Mouse (Mus musculus): ENCODE measurements around the gene Ccdc28a. TPM values are rescaled to one million over a fixed set of nuclear protein-coding genes. Genes with fewer than 3 reads are reported as not detected.

Ccdc28a gene
- polyA plus RNA-seq, 1 experiment from 2014 or later = 13.8 TPM

- WGBS = 20% methylated on average over 4 of the region's 4 CpGs
- H3K4me1 ChIP-seq (replicated peaks; ENCODE audit: control insufficient read depth, insufficient read depth) = 0 out of 2 replicates have a peak, but pooled peaks cover 2% of the 10 kb centered on the region
- H3K4me2 ChIP-seq (replicated peaks; ENCODE audit: low read depth) = no peak overlapping the region
- H3K27ac ChIP-seq (replicated peaks) = no peak overlapping the region
- no peaks in the 10 kb centered on the region for H3K9me3 ChIP-seq (ENCODE audit: control insufficient read depth, low read length)
- no peaks in the 10 kb centered on the region for H3K36me3 ChIP-seq (ENCODE audit: control insufficient read depth, insufficient read depth, low read length)
- TF ChIP-seq CTCF (IDR thresholded peaks at IDR 0.05; ENCODE audit: low read depth) = no peak
- no peak for ATAC-seq (ENCODE audit: low FRiP score, low TSS enrichment)
- H3K4me3 ChIP-seq (ENCODE audit: low read depth, low read length) = no peak overlapping the region
- DNase-seq (ENCODE audit: low spot score) = no peak
- H3K27me3 ChIP-seq (ENCODE audit: control insufficient read depth, insufficient read depth, low read length) = no peaks in the 10 kb centered on the region
- H3K9ac ChIP-seq (ENCODE audit: low read length) = no peak overlapping the region
Observed at GRCm38 (mm10) chr10:18199919-18200318, 34.9 kb downstream of the Ccdc28a start.

GRCm38 (mm10) chr10:18198286-18199015 is 36.3 kb downstream of the Ccdc28a start:
- ATAC-seq (ENCODE audit: low FRiP score, low TSS enrichment) = no peak
- no peak overlapping the region for H3K27ac ChIP-seq (replicated peaks)
- H3K4me1 ChIP-seq (replicated peaks; ENCODE audit: control insufficient read depth, insufficient read depth) = 0 out of 2 replicates have a peak, but pooled peaks cover 2% of the 10 kb centered on the region
- H3K9ac ChIP-seq (ENCODE audit: low read length) = no peak overlapping the region
- no peaks in the 10 kb centered on the region for H3K36me3 ChIP-seq (ENCODE audit: control insufficient read depth, insufficient read depth, low read length)
- no peak overlapping the region for H3K4me3 ChIP-seq (ENCODE audit: low read depth, low read length)
- no peak for DNase-seq (ENCODE audit: low spot score)
- no peaks in the 10 kb centered on the region for H3K9me3 ChIP-seq (ENCODE audit: control insufficient read depth, low read length)
- H3K27me3 ChIP-seq (ENCODE audit: control insufficient read depth, insufficient read depth, low read length) = no peaks in the 10 kb centered on the region
- 86% methylated on average over 5 of the region's 5 CpGs for WGBS
- TF ChIP-seq EP300 (optimal IDR thresholded peaks at IDR 0.05) (no peak), CTCF (IDR thresholded peaks at IDR 0.05; ENCODE audit: low read depth) (no peak)
- no peak overlapping the region for H3K4me2 ChIP-seq (replicated peaks; ENCODE audit: low read depth)

DNA sequence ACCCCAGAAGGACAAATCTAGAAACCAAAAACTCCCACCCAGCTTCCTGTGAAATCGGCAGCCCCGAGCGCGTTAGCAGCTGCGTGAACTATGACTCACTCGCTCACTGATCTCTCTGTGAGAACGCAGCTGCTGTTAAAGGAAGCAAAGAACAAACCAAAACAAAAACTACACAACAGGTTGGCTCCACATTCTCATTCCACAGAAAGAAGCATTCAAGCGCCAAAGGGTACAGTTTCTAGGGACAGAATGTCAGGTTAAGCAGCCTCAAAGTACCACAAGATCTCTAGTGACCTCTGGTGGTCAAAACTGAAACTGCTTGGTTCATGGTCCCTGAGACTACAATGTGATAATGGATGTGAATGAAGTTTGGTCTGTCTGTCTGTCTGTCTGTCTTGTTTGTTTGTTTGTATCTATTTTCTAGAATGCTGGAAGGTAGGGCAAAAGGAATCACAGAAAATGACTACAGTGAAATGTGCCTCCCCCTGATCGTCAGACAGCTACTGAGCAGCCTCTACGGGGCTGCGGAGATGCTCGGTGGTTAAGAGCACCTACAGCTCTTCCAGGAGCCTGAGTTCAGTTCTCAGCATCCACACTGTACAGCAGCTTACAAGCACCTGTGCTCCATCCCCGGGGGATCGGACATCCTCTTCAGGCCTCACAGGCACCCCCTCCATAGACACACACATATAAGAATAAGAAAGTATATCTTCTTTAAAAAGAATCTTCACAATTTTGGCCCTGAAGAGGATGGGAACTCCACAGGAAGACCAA is 37.4 kb downstream of the Ccdc28a start:
- peak overlapping the region; percentile 54 for H3K4me2 ChIP-seq (replicated peaks; ENCODE audit: low read depth)
- peak; percentile 44; the same call in 1 of the 2 replicates for ATAC-seq (ENCODE audit: low FRiP score, low TSS enrichment)
- no peaks in the 10 kb centered on the region for H3K27me3 ChIP-seq (ENCODE audit: control insufficient read depth, insufficient read depth, low read length)
- H3K9me3 ChIP-seq (ENCODE audit: control insufficient read depth, low read length) = no peaks in the 10 kb centered on the region
- 0 out of 2 replicates have a peak overlapping the region, but pooled peaks have one; percentile 18 for H3K27ac ChIP-seq (replicated peaks)
- 0 out of 2 replicates have a peak, but pooled peaks cover 2% of the 10 kb centered on the region for H3K4me1 ChIP-seq (replicated peaks; ENCODE audit: control insufficient read depth, insufficient read depth)
- WGBS = 43% methylated on average over 14 of the region's 14 CpGs
- H3K9ac ChIP-seq (ENCODE audit: low read length) = peak overlapping the region; percentile 41; the same call in 1 of the 2 replicates
- H3K4me3 ChIP-seq (ENCODE audit: low read depth, low read length) = peak overlapping the region; percentile 28
- no peaks in the 10 kb centered on the region for H3K36me3 ChIP-seq (ENCODE audit: control insufficient read depth, insufficient read depth, low read length)
- DNase-seq (ENCODE audit: low spot score) = peak; percentile 56
- TF ChIP-seq EP300 (optimal IDR thresholded peaks at IDR 0.05) = no peak
- TF ChIP-seq CTCF (IDR thresholded peaks at IDR 0.05; ENCODE audit: low read depth) = peak; percentile 98

GRCm38 (mm10) chr10:18194737-18195141 is 40.1 kb downstream of the Ccdc28a start:
- no peaks in the 10 kb centered on the region for H3K9me3 ChIP-seq (ENCODE audit: control insufficient read depth, low read length)
- no peaks in the 10 kb centered on the region for H3K36me3 ChIP-seq (ENCODE audit: control insufficient read depth, insufficient read depth, low read length)
- H3K4me1 ChIP-seq (replicated peaks; ENCODE audit: control insufficient read depth, insufficient read depth) = no peaks in the 10 kb centered on the region
- ATAC-seq (ENCODE audit: low FRiP score, low TSS enrichment) (peak; percentile 62), DNase-seq (ENCODE audit: low spot score) (peak; percentile 37)
- H3K9ac ChIP-seq (ENCODE audit: low read length) = no peak overlapping the region
- no peaks in the 10 kb centered on the region for H3K27me3 ChIP-seq (ENCODE audit: control insufficient read depth, insufficient read depth, low read length)
- H3K27ac ChIP-seq (replicated peaks) = peak overlapping the region; percentile 80
- no peak overlapping the region for H3K4me3 ChIP-seq (ENCODE audit: low read depth, low read length)
- 36% methylated on average over 14 of the region's 14 CpGs for WGBS
- TF ChIP-seq CTCF (IDR thresholded peaks at IDR 0.05; ENCODE audit: low read depth) (no peak), EP300 (optimal IDR thresholded peaks at IDR 0.05) (no peak)
- H3K4me2 ChIP-seq (replicated peaks; ENCODE audit: low read depth) = 0 out of 2 replicates have a peak overlapping the region, but pooled peaks have one; percentile 11

DNA sequence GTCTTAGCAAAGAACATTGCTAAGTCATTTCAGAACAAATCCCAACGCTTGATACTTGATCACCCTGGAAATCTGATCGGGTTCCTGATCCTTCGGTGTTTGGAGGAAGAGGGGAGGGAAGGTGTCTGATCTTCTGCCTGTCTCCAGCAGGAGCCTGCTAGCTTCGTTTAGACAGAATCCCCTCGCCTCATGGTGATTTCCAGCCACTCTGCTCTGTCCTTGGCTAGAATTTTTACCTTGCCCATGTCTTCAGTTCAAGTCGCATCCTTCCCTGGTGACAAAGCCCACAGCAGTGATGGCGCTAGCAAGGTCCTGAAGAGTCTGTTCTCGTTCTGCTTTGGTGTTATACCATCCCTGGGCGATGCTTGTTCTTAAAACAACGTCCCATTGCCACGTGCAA is 40.6 kb downstream of the Ccdc28a start:
- 0 out of 2 replicates have a peak overlapping the region, but pooled peaks have one; percentile 11 for H3K4me2 ChIP-seq (replicated peaks; ENCODE audit: low read depth)
- no peak overlapping the region for H3K4me3 ChIP-seq (ENCODE audit: low read depth, low read length)
- H3K4me1 ChIP-seq (replicated peaks; ENCODE audit: control insufficient read depth, insufficient read depth) = no peaks in the 10 kb centered on the region
- no peak overlapping the region for H3K9ac ChIP-seq (ENCODE audit: low read length)
- no peaks in the 10 kb centered on the region for H3K27me3 ChIP-seq (ENCODE audit: control insufficient read depth, insufficient read depth, low read length)
- no peaks in the 10 kb centered on the region for H3K9me3 ChIP-seq (ENCODE audit: control insufficient read depth, low read length)
- ATAC-seq (ENCODE audit: low FRiP score, low TSS enrichment) (no peak), DNase-seq (ENCODE audit: low spot score) (no peak)
- no peaks in the 10 kb centered on the region for H3K36me3 ChIP-seq (ENCODE audit: control insufficient read depth, insufficient read depth, low read length)
- TF ChIP-seq CTCF (IDR thresholded peaks at IDR 0.05; ENCODE audit: low read depth) (no peak), EP300 (optimal IDR thresholded peaks at IDR 0.05) (no peak)
- H3K27ac ChIP-seq (replicated peaks) = peak overlapping the region; percentile 80
- WGBS = 63% methylated on average over 11 of the region's 11 CpGs
